Mouse (Mus musculus) lung, adult 10 weeks (tissue): ENCODE data around the gene Pot1a. TPM values are rescaled to one million over a fixed set of nuclear protein-coding genes. Genes with fewer than 3 reads are reported as not detected.

ENCODE experiments used
- polyA plus RNA-seq: library from polyadenylated mRNA; stranded (reverse); fragments of 350-450 nt; fragmentation: Illumina TruSeq; extraction: RNeasy Lipid Tissue Mini Kit (QIAGEN cat#74804); gene quantifications from one replicate; pipeline ENCODE4 v1.2.3, GENCODE M21; 2014; ENCODE audit warnings: low read depth, low replicate concordance; ENCODE audit not compliant: insufficient read depth

The Pot1a gene
- 7.5 TPM for polyA plus RNA-seq

DNA sequence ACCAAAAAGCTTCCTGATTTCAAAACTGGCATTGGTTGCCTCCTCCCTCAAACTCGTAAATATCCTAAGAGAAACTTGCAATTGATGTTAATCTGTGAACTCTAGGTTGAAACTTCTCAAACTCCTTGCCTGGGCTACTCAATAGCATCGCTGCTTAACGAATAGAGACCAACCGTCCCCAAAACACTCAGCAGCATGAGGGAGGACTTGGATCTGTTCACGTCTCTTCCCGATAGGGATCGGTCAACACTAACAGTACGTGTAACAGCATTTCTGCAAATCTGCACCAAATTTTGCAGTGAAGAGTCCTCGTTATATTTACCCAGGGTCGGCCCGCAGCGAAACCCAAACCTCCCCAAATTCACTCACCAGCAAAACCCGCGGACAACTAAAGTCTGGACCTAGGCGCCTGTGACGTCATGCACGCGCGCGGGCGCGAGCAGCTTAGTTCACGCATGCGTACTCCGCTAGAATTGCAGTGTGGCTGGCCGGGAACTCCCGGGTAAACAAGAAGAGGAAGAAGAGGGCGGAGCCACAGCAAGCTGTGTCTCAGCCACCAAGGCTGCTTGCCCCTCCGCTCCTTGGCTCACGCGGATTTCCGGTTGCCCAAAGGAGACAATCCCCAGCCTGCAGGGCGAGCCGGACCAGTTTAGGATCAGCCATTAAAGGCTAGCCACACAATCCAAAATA lies at the start of gene Pot1a:
Gene Pot1a (minus strand): TSS at position 441 of the 690 bp plus-strand sequence.

Other genes starting within 250 kb of the Pot1a start
- gene Gpr37, start 118.5 kb downstream of the Pot1a start, polyA plus RNA-seq: 0.07 TPM